Mouse (Mus musculus): ENCODE data around the gene Aldh16a1. TPM values are rescaled to one million over a fixed set of nuclear protein-coding genes. Genes with fewer than 3 reads are reported as not detected.
"Not testable (repeated sequence)": the region's sequence is repeated elsewhere in the genome, so short reads cannot be mapped to it uniquely, and the experiment has no call there.

Aldh16a1 gene
- polyA plus RNA-seq, 1 experiment from 2014 or later, result 18.8 TPM

DNA sequence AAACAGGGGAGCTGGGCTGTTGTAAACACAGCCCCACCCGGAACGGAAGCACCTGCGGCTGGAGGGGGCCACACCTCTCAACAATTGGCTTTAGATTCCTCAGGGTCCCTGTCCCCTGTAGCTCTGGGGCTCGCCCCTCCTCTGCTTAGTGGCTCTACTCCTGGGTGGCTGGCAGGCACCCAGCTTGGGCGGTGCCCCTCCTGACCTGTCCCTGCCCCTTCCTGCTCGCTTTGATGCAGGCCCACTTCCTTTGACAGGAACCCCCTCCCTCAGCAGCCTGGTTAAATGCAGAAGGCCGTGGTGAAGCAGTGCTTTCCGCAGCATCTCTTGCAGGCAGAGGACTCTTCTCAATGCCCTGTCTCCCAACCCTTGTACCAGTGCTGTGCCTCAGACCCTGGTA, 33.0 kb downstream of the Aldh16a1 start:
- H3K36me3 ChIP-seq (ENCODE audit: control insufficient read depth, insufficient read depth, low read length), result peaks cover 50% of the 10 kb centered on the region
- peaks cover 18% of the 10 kb centered on the region for H3K4me1 ChIP-seq (ENCODE audit: control insufficient read depth, insufficient read depth, low read depth, low read length)
- no peak overlapping the region for H3K4me2 ChIP-seq (ENCODE audit: low read length)
- 65% methylated on average over 8 of the region's 8 CpGs for WGBS
- no peaks in the 10 kb centered on the region for H3K9me3 ChIP-seq (ENCODE audit: control insufficient read depth, low read length)
- no peak for ATAC-seq
- H3K27me3 ChIP-seq (replicated peaks; ENCODE audit: control insufficient read depth, insufficient read depth, low read length), result no peaks in the 10 kb centered on the region
- no peak overlapping the region for H3K27ac ChIP-seq (ENCODE audit: low read depth, low read length)
- no peak overlapping the region for H3K9ac ChIP-seq (ENCODE audit: low read depth, low read length)
- no peak overlapping the region for H3K4me3 ChIP-seq (ENCODE audit: low read length)

DNA sequence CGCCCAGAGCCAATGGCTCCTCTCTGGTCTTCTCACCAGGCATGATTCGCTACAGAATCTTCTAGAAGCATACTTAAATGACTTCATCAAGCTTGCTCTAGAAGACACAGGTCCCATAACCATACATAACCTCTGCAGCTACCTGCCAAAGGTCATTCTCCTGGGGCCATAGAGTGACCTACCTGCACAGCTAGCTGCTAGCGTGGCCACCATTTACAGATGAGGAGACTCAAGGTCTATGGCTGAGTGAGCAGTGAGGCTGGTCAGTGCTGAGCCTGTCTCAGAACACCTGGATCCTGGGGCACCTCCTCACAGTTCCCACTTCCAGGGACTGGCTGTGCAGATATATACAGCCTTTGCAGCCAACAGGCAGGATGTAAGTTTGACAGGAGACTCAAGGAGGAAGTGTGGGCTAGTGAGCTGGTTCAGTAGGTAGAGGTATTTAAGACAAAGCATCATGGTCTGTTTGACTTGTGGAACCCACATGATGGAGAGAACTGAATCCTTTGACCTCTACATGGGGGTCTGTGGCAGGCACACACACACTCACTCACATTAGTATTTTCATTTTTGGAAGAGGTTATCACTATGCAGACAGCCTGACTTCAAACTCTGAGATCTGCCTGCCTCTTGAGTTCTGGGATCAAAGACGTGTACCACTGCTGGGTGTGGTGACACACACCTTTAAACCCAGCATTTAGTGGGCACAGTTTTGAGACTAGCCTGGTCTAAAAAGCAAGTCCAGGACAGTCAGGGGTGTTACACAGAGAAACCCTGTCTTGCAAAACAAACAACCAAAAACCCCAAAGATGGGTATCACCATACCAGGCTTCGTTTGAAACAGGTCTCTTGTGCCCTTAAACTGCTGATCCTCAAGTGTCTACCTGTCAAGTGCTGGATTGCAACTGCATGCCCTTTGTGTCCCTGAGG, 34.3 kb downstream of the Aldh16a1 start:
- Histone ChIP-seq H3K27ac (ENCODE audit: low read depth, low read length) (peak overlapping the region; percentile 23; the same call in 1 of the 2 replicates), H3K9me3 (ENCODE audit: control insufficient read depth, low read length) (no peaks in the 10 kb centered on the region), H3K4me1 (ENCODE audit: control insufficient read depth, insufficient read depth, low read depth, low read length) (peaks cover 14% of the 10 kb centered on the region), H3K27me3 (replicated peaks; ENCODE audit: control insufficient read depth, insufficient read depth, low read length) (no peaks in the 10 kb centered on the region), H3K4me2 (ENCODE audit: low read length) (no peak overlapping the region), H3K36me3 (ENCODE audit: control insufficient read depth, insufficient read depth, low read length) (peaks cover 37% of the 10 kb centered on the region), H3K9ac (ENCODE audit: low read depth, low read length) (no peak overlapping the region), H3K4me3 (ENCODE audit: low read length) (no peak overlapping the region)
- ATAC-seq, result no peak
- 86% methylated on average over 5 of the region's 5 CpGs for WGBS

DNA sequence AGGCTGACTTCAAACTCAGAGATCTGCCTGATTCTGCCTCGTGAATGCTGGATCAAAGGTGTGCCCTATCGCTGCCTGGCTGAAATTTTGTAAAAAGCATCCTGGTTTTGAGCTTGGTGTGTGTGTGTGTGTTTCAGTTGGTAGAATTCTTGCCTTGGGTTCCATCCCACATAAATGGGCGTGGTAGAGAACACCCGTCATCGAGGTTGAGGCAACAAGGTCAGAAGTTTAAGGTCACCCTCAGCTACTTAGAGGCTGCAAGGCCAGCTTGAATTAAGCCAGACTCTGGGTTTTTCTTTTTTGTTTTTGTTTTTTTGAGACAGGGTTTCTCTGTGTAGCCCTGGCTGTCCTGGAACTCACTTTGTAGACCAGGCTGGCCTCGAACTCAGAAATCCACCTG, 36.0 kb downstream of the Aldh16a1 start:
- no peak overlapping the region for H3K27ac ChIP-seq (ENCODE audit: low read depth, low read length)
- WGBS, result 90% methylated on average over 6 of the region's 6 CpGs
- ATAC-seq, result no peak

DNA sequence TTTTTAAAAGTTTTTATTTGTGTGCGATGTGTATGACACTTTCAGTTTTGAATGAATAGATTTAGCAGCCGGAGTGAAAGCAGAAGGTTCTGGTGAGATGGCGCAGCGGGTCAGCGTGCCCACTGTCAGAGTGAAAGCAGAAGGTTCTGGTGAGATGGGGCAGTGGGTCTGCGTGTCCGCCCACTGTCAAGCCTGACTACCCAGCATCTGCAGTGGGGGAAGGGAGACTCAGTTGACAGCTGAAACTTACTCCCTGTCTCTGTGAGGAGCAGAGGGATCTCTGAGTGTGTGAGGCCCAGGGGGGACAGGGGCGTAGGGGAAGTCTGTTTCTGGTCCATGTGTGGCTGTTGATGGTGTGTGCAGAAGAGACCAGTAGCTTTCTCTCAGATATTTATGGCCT, 36.8 kb downstream of the Aldh16a1 start:
- Histone ChIP-seq H3K4me1 (ENCODE audit: control insufficient read depth, insufficient read depth, low read depth, low read length) (peaks cover 4% of the 10 kb centered on the region), H3K27ac (ENCODE audit: low read depth, low read length) (no peak overlapping the region), H3K4me3 (ENCODE audit: low read length) (no peak overlapping the region), H3K27me3 (replicated peaks; ENCODE audit: control insufficient read depth, insufficient read depth, low read length) (no peaks in the 10 kb centered on the region), H3K9ac (ENCODE audit: low read depth, low read length) (no peak overlapping the region), H3K36me3 (ENCODE audit: control insufficient read depth, insufficient read depth, low read length) (peaks cover 30% of the 10 kb centered on the region), H3K9me3 (ENCODE audit: control insufficient read depth, low read length) (no peaks in the 10 kb centered on the region), H3K4me2 (ENCODE audit: low read length) (no peak overlapping the region)
- no peak for ATAC-seq
- WGBS, result 73% methylated on average over 8 of the region's 8 CpGs

More for the DNA sequence above, 36.0 kb downstream of the Aldh16a1 start:
- Histone ChIP-seq H3K4me2 (ENCODE audit: low read length) (no peak overlapping the region), H3K4me1 (ENCODE audit: control insufficient read depth, insufficient read depth, low read depth, low read length) (peaks cover 11% of the 10 kb centered on the region), H3K36me3 (ENCODE audit: control insufficient read depth, insufficient read depth, low read length) (peaks cover 36% of the 10 kb centered on the region), H3K9ac (ENCODE audit: low read depth, low read length) (no peak overlapping the region), H3K9me3 (ENCODE audit: control insufficient read depth, low read length) (no peaks in the 10 kb centered on the region), H3K4me3 (ENCODE audit: low read length) (no peak overlapping the region), H3K27me3 (replicated peaks; ENCODE audit: control insufficient read depth, insufficient read depth, low read length) (no peaks in the 10 kb centered on the region)

DNA sequence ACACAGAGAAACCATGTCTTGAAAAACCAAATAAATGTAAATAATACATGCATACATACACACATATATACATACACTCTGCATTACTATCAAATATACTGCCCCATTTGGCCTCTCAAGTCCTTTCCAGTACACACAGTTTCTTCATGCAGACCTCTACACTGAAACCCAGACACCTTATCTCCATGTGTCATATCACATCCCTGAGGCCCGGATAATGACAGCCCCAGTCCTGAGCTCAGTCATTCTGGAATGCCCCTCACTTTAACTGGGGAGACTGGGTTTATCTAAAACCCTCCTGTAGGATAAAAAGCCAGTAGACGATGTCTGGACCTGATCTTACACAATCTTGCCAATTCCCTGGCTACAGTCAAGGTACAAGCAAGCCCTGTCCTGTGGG, 40.9 kb downstream of the Aldh16a1 start:
- WGBS, result 82% methylated on average over 2 of the region's 2 CpGs
- Histone ChIP-seq H3K4me1 (ENCODE audit: control insufficient read depth, insufficient read depth, low read depth, low read length) (no peaks in the 10 kb centered on the region), H3K27ac (ENCODE audit: low read depth, low read length) (no peak overlapping the region), H3K36me3 (ENCODE audit: control insufficient read depth, insufficient read depth, low read length) (0 out of 2 replicates have a peak, but pooled peaks cover 2% of the 10 kb centered on the region), H3K27me3 (replicated peaks; ENCODE audit: control insufficient read depth, insufficient read depth, low read length) (no peaks in the 10 kb centered on the region), H3K9me3 (ENCODE audit: control insufficient read depth, low read length) (no peaks in the 10 kb centered on the region), H3K9ac (ENCODE audit: low read depth, low read length) (no peak overlapping the region), H3K4me3 (ENCODE audit: low read length) (no peak overlapping the region), H3K4me2 (ENCODE audit: low read length) (no peak overlapping the region)
- no peak for ATAC-seq

DNA sequence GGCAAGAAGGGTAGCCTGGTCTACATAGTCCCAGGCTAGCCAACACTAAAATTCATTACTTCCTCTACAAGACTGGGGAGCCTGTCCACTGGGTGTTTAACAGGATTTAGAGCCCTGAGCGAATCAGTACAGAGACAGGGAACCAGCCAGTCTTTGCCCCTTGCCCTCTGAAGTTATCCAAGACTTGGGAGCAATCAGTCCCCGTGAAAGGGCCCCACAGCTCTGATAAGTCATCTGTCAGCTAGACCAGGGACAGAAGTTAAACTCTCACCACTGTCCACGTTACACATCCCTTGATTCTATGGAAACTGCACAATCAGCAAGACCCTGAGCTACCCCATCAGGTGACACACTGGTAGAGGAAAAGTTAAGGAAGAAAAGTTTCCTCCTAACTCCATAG, 41.9 kb downstream of the Aldh16a1 start:
- H3K36me3 ChIP-seq (ENCODE audit: control insufficient read depth, insufficient read depth, low read length), result no peaks in the 10 kb centered on the region
- 75% methylated on average over 3 of the region's 3 CpGs for WGBS
- H3K9me3 ChIP-seq (ENCODE audit: control insufficient read depth, low read length), result no peaks in the 10 kb centered on the region
- H3K27me3 ChIP-seq (replicated peaks; ENCODE audit: control insufficient read depth, insufficient read depth, low read length), result no peaks in the 10 kb centered on the region
- H3K4me3 ChIP-seq (ENCODE audit: low read length), result no peak overlapping the region
- no peak for ATAC-seq
- no peak overlapping the region for H3K27ac ChIP-seq (ENCODE audit: low read depth, low read length)
- no peak overlapping the region for H3K9ac ChIP-seq (ENCODE audit: low read depth, low read length)
- no peaks in the 10 kb centered on the region for H3K4me1 ChIP-seq (ENCODE audit: control insufficient read depth, insufficient read depth, low read depth, low read length)
- no peak overlapping the region for H3K4me2 ChIP-seq (ENCODE audit: low read length)

DNA sequence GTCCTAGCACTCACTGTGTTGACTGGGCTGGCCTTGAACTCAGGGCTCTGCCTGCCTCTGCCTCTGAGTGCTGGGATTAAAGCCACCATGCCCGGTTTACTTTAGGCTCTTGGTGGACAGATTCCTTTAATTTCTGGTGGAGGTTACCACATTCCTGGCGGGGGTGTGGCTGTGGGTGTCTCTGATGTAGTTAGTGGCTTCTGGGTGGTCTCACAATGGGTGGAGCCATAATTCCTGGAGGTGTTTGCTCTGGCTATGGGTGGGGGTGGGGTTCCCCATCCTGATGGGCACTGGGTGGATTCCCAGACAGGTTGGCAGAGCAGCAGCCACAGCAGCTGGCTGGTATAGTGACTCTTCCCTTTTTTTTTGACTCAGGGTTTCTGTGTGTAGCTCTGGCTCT, 42.4 kb downstream of the Aldh16a1 start:
- 72% methylated on average over 2 of the region's 2 CpGs for WGBS
- H3K4me1 ChIP-seq (ENCODE audit: control insufficient read depth, insufficient read depth, low read depth, low read length), result no peaks in the 10 kb centered on the region

DNA sequence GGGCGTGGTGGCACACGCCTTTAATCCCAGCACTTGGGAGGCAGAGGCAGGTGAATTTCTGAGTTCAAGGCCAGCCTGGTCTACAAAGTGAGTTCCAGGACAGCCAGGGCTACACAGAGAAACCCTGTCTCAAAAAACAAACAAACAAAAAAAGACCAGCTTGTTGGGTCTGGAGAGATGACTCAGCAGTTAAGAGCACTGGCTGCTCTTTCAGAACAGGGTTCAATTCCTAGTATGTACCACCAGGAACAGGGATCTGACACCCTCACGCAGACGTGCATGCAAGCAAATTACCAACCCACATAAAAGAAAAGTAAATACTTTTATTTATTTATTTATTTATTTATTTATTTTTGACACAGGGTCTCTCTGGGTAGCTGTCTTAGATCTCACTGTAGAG, 44.3 kb downstream of the Aldh16a1 start:
- not testable (repeated sequence) for H3K27me3 ChIP-seq (replicated peaks; ENCODE audit: control insufficient read depth, insufficient read depth, low read length); H3K36me3 ChIP-seq (ENCODE audit: control insufficient read depth, insufficient read depth, low read length); H3K27ac ChIP-seq (ENCODE audit: low read depth, low read length); H3K4me2 ChIP-seq (ENCODE audit: low read length); H3K9me3 ChIP-seq (ENCODE audit: control insufficient read depth, low read length); H3K9ac ChIP-seq (ENCODE audit: low read depth, low read length); ATAC-seq; H3K4me1 ChIP-seq (ENCODE audit: control insufficient read depth, insufficient read depth, low read depth, low read length); H3K4me3 ChIP-seq (ENCODE audit: low read length)
- WGBS, result 90% methylated on average over 4 of the region's 4 CpGs

More for the DNA sequence above, 42.4 kb downstream of the Aldh16a1 start:
- no peak overlapping the region for H3K9ac ChIP-seq (ENCODE audit: low read depth, low read length)
- H3K27ac ChIP-seq (ENCODE audit: low read depth, low read length), result no peak overlapping the region
- no peak overlapping the region for H3K4me3 ChIP-seq (ENCODE audit: low read length)
- no peak for ATAC-seq
- no peak overlapping the region for H3K4me2 ChIP-seq (ENCODE audit: low read length)
- no peaks in the 10 kb centered on the region for H3K36me3 ChIP-seq (ENCODE audit: control insufficient read depth, insufficient read depth, low read length)
- H3K27me3 ChIP-seq (replicated peaks; ENCODE audit: control insufficient read depth, insufficient read depth, low read length), result no peaks in the 10 kb centered on the region
- no peaks in the 10 kb centered on the region for H3K9me3 ChIP-seq (ENCODE audit: control insufficient read depth, low read length)

DNA sequence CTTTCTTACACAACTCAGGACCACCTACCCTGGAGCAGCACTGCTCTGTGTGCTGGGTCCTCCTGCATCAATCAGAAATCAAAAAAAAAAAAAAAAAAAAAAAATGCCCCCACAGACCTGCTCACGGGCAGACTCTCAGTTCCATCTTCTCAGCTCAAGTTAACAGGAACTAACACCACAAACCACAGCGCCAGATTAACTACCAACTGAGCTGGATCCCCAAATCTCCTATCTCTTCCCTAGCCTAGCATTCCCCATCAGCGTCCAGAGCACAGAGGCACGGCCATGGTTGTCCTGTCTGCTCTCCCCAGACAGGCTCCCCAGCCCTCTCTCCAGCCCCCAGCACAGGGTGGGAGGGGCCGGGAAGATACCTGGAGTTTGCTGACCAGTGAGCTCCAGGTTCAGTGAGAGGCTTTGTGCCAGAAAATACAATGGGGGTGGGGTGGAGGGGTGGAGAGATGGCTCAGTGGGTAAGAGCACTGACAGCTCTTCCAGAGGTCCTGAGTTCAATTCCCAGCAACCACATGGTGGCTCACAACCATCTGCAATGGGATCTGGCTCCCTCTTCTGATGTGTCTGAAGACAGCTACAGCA, 47.2 kb downstream of the Aldh16a1 start:
- H3K27me3 ChIP-seq (replicated peaks; ENCODE audit: control insufficient read depth, insufficient read depth, low read length), result no peaks in the 10 kb centered on the region
- H3K9me3 ChIP-seq (ENCODE audit: control insufficient read depth, low read length), result no peaks in the 10 kb centered on the region
- no peak for ATAC-seq
- WGBS, result 54% methylated on average over 5 of the region's 5 CpGs
- no peak overlapping the region for H3K4me2 ChIP-seq (ENCODE audit: low read length)
- no peak overlapping the region for H3K4me3 ChIP-seq (ENCODE audit: low read length)
- no peaks in the 10 kb centered on the region for H3K36me3 ChIP-seq (ENCODE audit: control insufficient read depth, insufficient read depth, low read length)
- no peaks in the 10 kb centered on the region for H3K4me1 ChIP-seq (ENCODE audit: control insufficient read depth, insufficient read depth, low read depth, low read length)
- no peak overlapping the region for H3K27ac ChIP-seq (ENCODE audit: low read depth, low read length)
- H3K9ac ChIP-seq (ENCODE audit: low read depth, low read length), result no peak overlapping the region

Data from hindbrain, embryonic 16.5 days (tissue).